Mouse (Mus musculus) hindbrain, postnatal 0 days (tissue): ENCODE measurements around the gene Zbtb17. TPM values are rescaled to one million over a fixed set of nuclear protein-coding genes. Genes with fewer than 3 reads are reported as not detected.
A peak's percentile ranks its signal among the peaks of the same experiment; 100 is the strongest.

Experiments used
- ATAC-seq: fragments of 200-750 bp; cut with Nextera tagmentation; 2 replicates; pipeline ENCODE4 v1.8.0; 2017; ENCODE audit warnings: mild to moderate bottlenecking, moderate TSS enrichment, moderate library complexity
- DNase-seq: peaks from one replicate; pipeline ENCODE4 v3.0.0-alpha.2; 2015; ENCODE audit warnings: low spot score
- H3K27ac ChIP-seq: fragments of 300-500 bp; sonication (generic); 2 replicates; pipeline ENCODE4 v1.5.1; 2014; ENCODE audit warnings: mild to moderate bottlenecking
- H3K27me3 ChIP-seq: fragments of 300-500 bp; sonication (generic); 2 replicates; pipeline ENCODE4 v1.6.1; 2014; ENCODE audit warnings: low read length, mixed read lengths; ENCODE audit not compliant: insufficient read depth
- H3K36me3 ChIP-seq: fragments of 300-500 bp; sonication (generic); 2 replicates; pipeline ENCODE4 v1.6.1; 2014; ENCODE audit warnings: low read length, mixed read lengths; ENCODE audit not compliant: insufficient read depth
- H3K4me1 ChIP-seq: fragments of 300-500 bp; sonication (generic); 2 replicates; pipeline ENCODE4 v1.6.1; 2014; ENCODE audit warnings: antibody characterized with exemption, low read length, mixed read lengths; ENCODE audit not compliant: insufficient read depth
- H3K4me2 ChIP-seq: fragments of 300-500 bp; sonication (generic); 2 replicates; pipeline ENCODE4 v1.6.1; 2014; ENCODE audit warnings: low read depth, mild to moderate bottlenecking, low read length, moderate library complexity, mixed read lengths
- H3K4me3 ChIP-seq: fragments of 300-500 bp; sonication (generic); 2 replicates; pipeline ENCODE4 v1.5.1; 2014; ENCODE audit warnings: low read length
- H3K9ac ChIP-seq: fragments of 300-500 bp; sonication (generic); replicated peaks from 2 replicates; pipeline ENCODE4 v1.6.1; 2014; ENCODE audit warnings: mild to moderate bottlenecking, low read length, moderate library complexity, mixed read lengths
- H3K9me3 ChIP-seq: fragments of 300-500 bp; sonication (generic); 2 replicates; pipeline ENCODE4 v1.6.1; 2016; ENCODE audit warnings: low read length, mixed read lengths
- CTCF ChIP-seq: IDR thresholded peaks from 2 replicates; pipeline ENCODE4 v1.5.1; 2016; ENCODE audit warnings: antibody characterized with exemption, control low read depth, low read depth
- WGBS: fragments of 180-500 bp; shearing (Covaris S2); extraction: QIAGEN DNeasy Blood & Tissue Kit; methylation state at CpG from one replicate; pipeline ENCODE4 v1.1.7; 2014; 5-methylcytosine and 5-hydroxymethylcytosine counted together
- polyA plus RNA-seq: library from polyadenylated mRNA; unstranded; fragments of >200 nt; fragmentation: Nextera tagmentation; extraction: Ambion mirVana; gene quantifications from 2 replicates; pipeline ENCODE4 v1.2.1, GENCODE M21; 2015
- total RNA-seq: library from RNA; depleted of rRNA; stranded (reverse); fragments of >200 nt; gene quantifications from 2 replicates; pipeline ENCODE4 v1.2.3, GENCODE M21; 2014; rRNA removed

The Zbtb17 gene
- total RNA-seq (34.8 and 36.2 TPM in 2 replicates), polyA plus RNA-seq (28.2 and 28.8 TPM in 2 replicates)

DNA sequence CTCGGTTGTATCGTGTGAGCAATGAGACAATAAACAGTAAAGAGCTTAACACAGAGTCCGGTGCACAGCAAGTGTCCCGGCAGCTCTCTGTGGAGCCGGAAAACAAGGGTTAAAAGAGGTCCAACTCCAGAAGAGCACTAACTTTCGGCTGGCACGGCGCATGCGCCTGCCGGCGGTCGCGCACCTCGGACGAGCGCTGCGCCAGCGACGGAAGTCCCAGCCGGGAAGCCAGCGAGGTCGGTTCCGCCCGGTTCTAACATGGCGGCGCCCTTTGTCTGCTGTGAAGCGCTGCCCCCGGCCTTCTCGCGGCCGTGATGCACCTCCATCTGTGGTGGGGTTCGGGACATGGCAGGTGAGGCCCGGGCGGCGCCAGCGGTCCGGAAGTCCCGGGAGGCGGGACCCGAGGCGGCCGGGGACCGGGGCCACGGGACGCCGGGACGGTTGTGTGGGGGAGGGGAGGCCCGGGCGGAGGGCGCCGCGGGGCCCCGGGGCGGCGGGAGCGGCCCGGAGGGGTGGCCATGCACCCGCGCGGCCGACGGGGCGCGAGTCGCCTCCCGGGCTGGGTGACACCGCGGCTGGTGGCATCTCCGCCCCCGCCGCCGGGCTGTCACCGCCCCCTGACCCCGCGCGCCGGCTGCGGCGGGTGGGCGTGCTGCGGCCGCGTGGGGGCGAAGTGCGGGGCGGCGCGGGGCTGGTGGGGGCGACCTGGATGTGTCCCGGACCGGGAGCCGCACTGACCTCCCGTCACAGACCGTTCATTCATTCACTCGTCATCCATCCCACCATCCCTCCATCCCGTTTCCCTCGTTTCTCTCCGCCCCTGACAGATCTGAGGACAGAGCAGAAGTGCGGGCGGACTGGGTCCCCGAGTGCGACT, at the start of gene Zbtb17:
TSS of gene Zbtb17 (plus strand) at position 204 of the 877 bp plus-strand sequence.
- no peak for TF ChIP-seq CTCF
- peak within 1 kb of the TSS; percentile 82 for H3K27ac ChIP-seq
- no peaks in the 10 kb centered on the region for H3K27me3 ChIP-seq
- no peaks in the 10 kb centered on the region for H3K9me3 ChIP-seq
- H3K4me2 ChIP-seq = peak within 1 kb of the TSS; percentile 84
- H3K9ac ChIP-seq = peak within 1 kb of the TSS; percentile 97
- peaks cover 15% of the 10 kb centered on the region for H3K36me3 ChIP-seq
- ATAC-seq (peak; percentile 90), DNase-seq (peak; percentile 96)
- peaks cover 5% of the 10 kb centered on the region; the same call in 1 of the 2 replicates for H3K4me1 ChIP-seq
- peak within 1 kb of the TSS; percentile 100 for H3K4me3 ChIP-seq
- 1% methylated on average over 84 of the region's 102 CpGs for WGBS

DNA sequence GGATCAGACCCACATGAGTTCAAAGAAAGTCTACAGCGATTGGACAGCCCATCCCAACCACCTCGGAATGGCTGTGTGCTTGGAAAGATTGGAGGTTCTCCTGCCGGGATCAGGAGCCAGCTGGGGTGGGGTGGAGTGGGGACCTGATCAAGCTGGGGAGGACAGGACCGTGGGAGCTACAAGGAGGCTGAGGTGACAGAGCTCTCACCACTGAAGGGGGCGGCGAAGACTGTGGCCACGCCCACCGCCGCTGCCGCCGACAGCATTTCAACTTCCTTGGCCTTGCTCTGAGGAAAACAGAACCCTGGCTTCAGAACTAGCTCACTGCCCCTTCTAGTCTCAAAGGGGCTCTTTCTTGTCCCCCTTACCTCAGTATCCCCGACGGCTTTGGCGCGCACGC, 49.7 kb upstream of the Zbtb17 start:
- ATAC-seq (no peak), DNase-seq (no peak)
- Histone ChIP-seq H3K4me1 (no peaks in the 10 kb centered on the region), H3K36me3 (no peaks in the 10 kb centered on the region), H3K4me2 (0 out of 2 replicates have a peak overlapping the region, but pooled peaks have one; percentile 7), H3K27me3 (no peaks in the 10 kb centered on the region), H3K27ac (no peak overlapping the region), H3K4me3 (no peak overlapping the region), H3K9ac (no peak overlapping the region), H3K9me3 (no peaks in the 10 kb centered on the region)
- TF ChIP-seq CTCF = no peak
- 21% methylated on average over 16 of the region's 16 CpGs for WGBS

DNA sequence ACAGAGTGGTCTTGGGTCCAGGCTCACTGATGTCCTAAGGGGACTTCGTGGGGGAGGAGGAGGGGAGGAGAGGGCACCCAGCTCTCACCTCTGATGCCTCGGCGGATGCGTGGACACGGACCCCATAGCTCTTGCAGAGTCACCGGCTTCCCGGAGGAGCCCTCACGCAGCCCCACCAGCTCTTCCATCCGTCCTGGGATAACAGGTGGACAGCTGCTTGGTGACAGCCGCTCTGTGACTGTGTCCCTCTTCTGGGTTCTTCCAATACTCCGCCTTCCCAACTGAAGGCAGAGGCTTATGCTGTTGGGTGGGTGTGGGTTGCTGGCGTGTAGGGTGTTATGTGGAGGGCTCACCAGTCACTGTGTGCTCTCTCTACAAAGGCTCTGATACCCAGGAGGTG, 46.6 kb upstream of the Zbtb17 start:
- Histone ChIP-seq H3K36me3 (no peaks in the 10 kb centered on the region), H3K4me2 (no peak overlapping the region), H3K9ac (no peak overlapping the region), H3K4me1 (no peaks in the 10 kb centered on the region), H3K9me3 (no peaks in the 10 kb centered on the region), H3K27ac (no peak overlapping the region), H3K27me3 (no peaks in the 10 kb centered on the region), H3K4me3 (no peak overlapping the region)
- 69% methylated on average over 12 of the region's 12 CpGs for WGBS
- no peak for DNase-seq
- no peak for ATAC-seq
- no peak for TF ChIP-seq CTCF

DNA sequence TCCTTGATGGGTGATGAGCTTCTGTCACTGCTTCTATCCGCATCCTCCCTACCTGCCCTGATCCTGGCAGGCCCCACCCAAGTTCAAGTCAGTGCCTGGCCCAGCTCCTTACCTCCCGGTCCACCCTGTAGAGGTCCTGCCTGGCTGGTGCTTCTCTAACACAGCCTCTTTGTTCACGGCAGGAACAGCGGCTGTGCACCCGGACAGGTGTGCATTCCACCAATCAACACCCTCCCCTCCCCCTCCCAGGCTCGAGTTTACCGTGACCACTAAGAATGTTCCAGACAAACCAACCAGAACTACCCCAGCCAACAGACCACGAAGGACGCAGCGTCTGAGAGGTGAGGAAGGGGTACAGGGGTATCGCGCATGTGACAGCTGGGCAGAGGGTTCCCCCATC, 45.9 kb upstream of the Zbtb17 start, which contains the start of gene Clcnka:
TSS of gene Clcnka (minus strand) at position 180 of the 400 bp plus-strand sequence.
- Histone ChIP-seq H3K27me3 (no peaks in the 10 kb centered on the region), H3K4me2 (no peak within 1 kb of the TSS), H3K27ac (no peak within 1 kb of the TSS), H3K4me1 (no peaks in the 10 kb centered on the region), H3K9me3 (no peaks in the 10 kb centered on the region), H3K4me3 (no peak within 1 kb of the TSS), H3K9ac (no peak within 1 kb of the TSS), H3K36me3 (no peaks in the 10 kb centered on the region)
- ATAC-seq = no peak
- DNase-seq = no peak
- no peak for TF ChIP-seq CTCF
- WGBS = 66% methylated on average over 12 of the region's 12 CpGs

DNA sequence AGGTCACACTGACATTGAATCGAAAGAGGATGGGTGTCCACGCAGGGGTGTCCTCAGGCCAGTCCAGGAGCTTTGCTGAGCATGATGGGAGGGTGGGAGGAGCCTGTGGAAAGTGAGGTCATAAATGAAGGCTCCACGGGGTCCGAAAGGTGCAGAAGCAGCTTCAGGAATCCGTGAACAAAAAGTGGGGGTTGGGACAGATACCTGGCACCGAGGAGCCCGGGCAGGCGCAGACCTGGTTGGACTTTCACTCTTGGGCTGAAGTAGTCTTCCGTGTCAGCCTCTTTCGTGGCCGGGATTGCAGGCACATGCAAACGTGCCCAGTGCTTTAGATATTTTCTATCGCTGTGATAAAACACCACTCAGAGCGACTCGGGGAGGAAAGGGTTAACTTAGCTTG, 44.3 kb upstream of the Zbtb17 start:
- no peaks in the 10 kb centered on the region for H3K27me3 ChIP-seq
- no peak overlapping the region for H3K4me2 ChIP-seq
- no peak for DNase-seq
- ATAC-seq = no peak
- WGBS = 87% methylated on average over 15 of the region's 15 CpGs
- H3K9me3 ChIP-seq = no peaks in the 10 kb centered on the region
- no peak overlapping the region for H3K27ac ChIP-seq
- H3K9ac ChIP-seq = no peak overlapping the region
- no peak overlapping the region for H3K4me3 ChIP-seq
- no peaks in the 10 kb centered on the region for H3K4me1 ChIP-seq
- H3K36me3 ChIP-seq = no peaks in the 10 kb centered on the region
- TF ChIP-seq CTCF = no peak

DNA sequence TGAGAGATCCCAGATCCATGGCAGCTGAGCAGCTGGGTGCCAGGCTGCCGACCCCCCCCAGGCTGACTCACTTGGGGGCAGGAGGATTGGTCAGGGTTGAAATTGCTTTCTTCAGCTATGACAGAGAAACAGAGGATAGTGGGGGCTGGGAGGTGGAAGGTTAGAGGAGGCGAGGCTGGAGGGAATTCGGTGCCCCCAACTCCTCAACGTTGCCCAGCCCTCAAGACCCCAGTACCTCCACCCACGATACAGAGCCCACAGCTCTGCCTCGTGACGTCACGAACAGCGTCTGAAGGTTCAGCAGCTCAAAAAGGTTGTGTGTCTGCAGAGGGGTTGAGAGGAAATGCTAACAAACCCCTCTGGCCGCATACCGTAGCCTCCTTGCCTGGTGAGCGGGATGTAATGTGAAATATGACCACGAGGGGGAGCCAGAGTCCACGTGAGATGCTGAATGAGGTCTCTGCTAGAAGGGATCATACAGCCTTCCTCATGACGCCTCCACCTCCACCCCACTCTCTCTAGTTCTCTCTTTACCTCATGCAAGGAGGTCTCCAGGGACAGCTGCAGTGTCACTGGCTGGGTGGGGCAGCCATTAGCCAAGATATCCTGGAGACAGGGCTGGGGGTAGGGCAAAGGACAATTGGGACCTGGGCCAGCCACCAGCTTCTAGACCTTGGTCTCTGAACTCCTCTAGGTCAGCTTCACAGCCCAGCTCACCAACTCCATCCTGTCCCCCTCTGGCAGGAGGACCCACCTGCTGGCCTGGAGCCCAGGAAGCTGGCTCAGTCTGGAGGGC, 39.7 kb upstream of the Zbtb17 start:
- Histone ChIP-seq H3K36me3 (no peaks in the 10 kb centered on the region), H3K4me2 (peak overlapping the region; percentile 40; the same call in 1 of the 2 replicates), H3K4me3 (no peak overlapping the region), H3K27me3 (no peaks in the 10 kb centered on the region), H3K27ac (no peak overlapping the region), H3K4me1 (no peaks in the 10 kb centered on the region), H3K9ac (peak overlapping the region; percentile 40; the same call in 1 of the 2 replicates), H3K9me3 (no peaks in the 10 kb centered on the region)
- peak; percentile 99 for TF ChIP-seq CTCF
- ATAC-seq (peak; percentile 86), DNase-seq (peak; percentile 90)
- 10% methylated on average over 15 of the region's 15 CpGs for WGBS
